Mouse (Mus musculus) liver, postnatal 0 days (tissue): Measurements from ENCODE around the gene Rtl8b.
"Not testable (repeated sequence)": the region's sequence is repeated elsewhere in the genome, so short reads cannot be mapped to it uniquely, and the experiment has no call there.

Source experiments
- CTCF ChIP-seq: sonication (generic); IDR thresholded peaks from 2 replicates; pipeline ENCODE4 v1.5.1; 2016; ENCODE audit warnings: antibody characterized with exemption, low read depth
- EP300 ChIP-seq: IDR thresholded peaks from 2 replicates; pipeline ENCODE4 v1.6.1; 2016; ENCODE audit warnings: antibody characterized with exemption, low read depth, mild to moderate bottlenecking

- not testable (repeated sequence) for TF ChIP-seq CTCF, EP300
Measured at GRCm38 (mm10) chrX:53638107-53638506, 32.1 kb downstream of the Rtl8b start.
